11 mouse cellular contexts compared by ENCODE assay signal in genomic region chr10:95035371-95035770, GRCm38 (mm10).
DNase-seq lines count a peak whose midpoint lies in the region; ATAC-seq and TF ChIP-seq lines count a peak whose summit lies in the region.
"Had no signal": no experiment of that assay in that cellular context is flagged by ENCODE, and none has a peak within 500 bp of the region (broad histone marks: within the 10 kb centered on the region; RNA-seq: fewer than 3 reads in every experiment).

No protein-coding gene starts in this region.

- no peak overlapping the region for H3K4me3 ChIP-seq in limb, embryonic 14.5 days (replicated peaks; ENCODE audit: low read length)
- H3K4me3 ChIP-seq in limb, embryonic 10.5 days = no peak overlapping the region
- no peak overlapping the region for H3K4me3 ChIP-seq in hindbrain, embryonic 13.5 days
- H3K4me3 ChIP-seq: gastrocnemius, adult 2 months; limb, embryonic 12.5 days had no signal

- H3K27ac ChIP-seq in limb, embryonic 14.5 days (replicated peaks; ENCODE audit: low read depth, low read length) = no peak overlapping the region
- H3K27ac ChIP-seq in limb, embryonic 10.5 days = no peak overlapping the region
- H3K27ac ChIP-seq in hindbrain, embryonic 13.5 days = 0 out of 2 replicates have a peak overlapping the region, but pooled peaks have one; percentile 30
- H3K27ac ChIP-seq: gastrocnemius, adult 2 months; limb, embryonic 12.5 days; stomach, postnatal 0 days had no signal

- 78% methylated on average over 3 of the region's 3 CpGs for WGBS in limb, embryonic 14.5 days
- 94% methylated on average over 3 of the region's 3 CpGs for WGBS in limb, embryonic 10.5 days
- 41% methylated on average over 3 of the region's 3 CpGs for WGBS in hindbrain, embryonic 13.5 days

- no peak for TF ChIP-seq POLR2A in limb, embryonic 14.5 days (IDR thresholded peaks at IDR 0.05; ENCODE audit: borderline replicate concordance, extremely low read depth, insufficient read depth, insufficient read length)

- no peaks in the 10 kb centered on the region for H3K4me1 ChIP-seq in limb, embryonic 14.5 days (ENCODE audit: control insufficient read depth, insufficient read depth, low read length)
- peaks cover 10% of the 10 kb centered on the region for H3K4me1 ChIP-seq in limb, embryonic 10.5 days
- peaks cover 19% of the 10 kb centered on the region for H3K4me1 ChIP-seq in hindbrain, embryonic 13.5 days (replicated peaks)

- no peaks in the 10 kb centered on the region for H3K36me3 ChIP-seq in limb, embryonic 14.5 days (ENCODE audit: control insufficient read depth, insufficient read depth, low read length)
- H3K36me3 ChIP-seq in limb, embryonic 10.5 days = no peaks in the 10 kb centered on the region
- H3K36me3 ChIP-seq in hindbrain, embryonic 13.5 days = no peaks in the 10 kb centered on the region
- H3K36me3 ChIP-seq: limb, embryonic 12.5 days had no signal

- no peaks in the 10 kb centered on the region for H3K27me3 ChIP-seq in limb, embryonic 14.5 days (ENCODE audit: control insufficient read depth, insufficient read depth, low read length)
- H3K27me3 ChIP-seq in limb, embryonic 10.5 days (ENCODE audit: low read depth, poor library complexity, severe bottlenecking) = no peaks in the 10 kb centered on the region
- H3K27me3 ChIP-seq in hindbrain, embryonic 13.5 days = no peaks in the 10 kb centered on the region
- H3K27me3 ChIP-seq: limb, embryonic 12.5 days had no signal

- H3K9ac ChIP-seq in limb, embryonic 14.5 days (ENCODE audit: low read depth, low read length, severe bottlenecking) = no peak overlapping the region
- H3K9ac ChIP-seq in hindbrain, embryonic 13.5 days = no peak overlapping the region
- H3K9ac ChIP-seq: limb, embryonic 12.5 days had no signal

- no peak for ATAC-seq in limb, embryonic 14.5 days (ENCODE audit: low FRiP score, low read depth)
- ATAC-seq in hindbrain, embryonic 13.5 days (ENCODE audit: low FRiP score) = 0 out of 2 replicates have a peak, but pooled peaks have one; percentile 23
- ATAC-seq: activated CD4-positive, CD25-positive, alpha-beta regulatory T cell, adult 4 months had no signal

- no peaks in the 10 kb centered on the region for H3K9me3 ChIP-seq in limb, embryonic 14.5 days (ENCODE audit: control insufficient read depth, low read length)
- no peaks in the 10 kb centered on the region for H3K9me3 ChIP-seq in limb, embryonic 10.5 days (replicated peaks)
- no peaks in the 10 kb centered on the region for H3K9me3 ChIP-seq in hindbrain, embryonic 13.5 days
- H3K9me3 ChIP-seq: limb, embryonic 12.5 days had no signal

- H3K4me2 ChIP-seq in limb, embryonic 14.5 days (replicated peaks; ENCODE audit: low read depth, low read length, severe bottlenecking) = no peak overlapping the region
- no peak overlapping the region for H3K4me2 ChIP-seq in hindbrain, embryonic 13.5 days
- H3K4me2 ChIP-seq: limb, embryonic 12.5 days had no signal

- peak; percentile 58 for DNase-seq in limb, embryonic 14.5 days (ENCODE audit: low spot score)
- no peak for DNase-seq in limb, embryonic 10.5 days (ENCODE audit: low spot score)
- DNase-seq in brain, embryonic 18.5 days (ENCODE audit: low read depth, low spot score) = peak; percentile 81
- DNase-seq in right cerebral cortex, postnatal 10 days (ENCODE audit: low spot score in 2 of 2) = peak; percentile 80 to 89
- no peak for DNase-seq in cerebellum, adult 11 months
- no peak for DNase-seq in adrenal gland, postnatal 36 days
- DNase-seq: gastrocnemius, adult 2 months had no signal

Comparison
In these comparisons a context has a peak if more than half of its experiments do, and no peak if none do; other contexts are left out.
1. DNase-seq: peak in limb, embryonic 14.5 days (single experiment), brain, embryonic 18.5 days (single experiment) and right cerebral cortex, postnatal 10 days (2 of 2); none in limb, embryonic 10.5 days (single experiment), cerebellum, adult 11 months (single experiment) and adrenal gland, postnatal 36 days (0 of 2).